Mouse (Mus musculus) liver, embryonic 12.5 days (tissue): ENCODE data around the gene Nfe2l2. TPM values are rescaled to one million over a fixed set of nuclear protein-coding genes. Genes with fewer than 3 reads are reported as not detected.

ENCODE experiments used
- ATAC-seq: fragments of 200-750 bp; cut with Nextera tagmentation; 2 replicates; pipeline ENCODE4 v1.8.0; 2017; ENCODE audit warnings: moderate number of reproducible peaks, mild to moderate bottlenecking, moderate library complexity
- H3K27ac ChIP-seq: fragments of 300-500 bp; sonication (generic); 2 replicates; pipeline ENCODE4 v1.5.1; 2016; ENCODE audit warnings: mild to moderate bottlenecking
- H3K27me3 ChIP-seq: fragments of 300-500 bp; sonication (generic); replicated peaks from 2 replicates; pipeline ENCODE4 v1.6.1; 2016; ENCODE audit warnings: mild to moderate bottlenecking, moderate library complexity
- H3K36me3 ChIP-seq: fragments of 300-500 bp; sonication (generic); 2 replicates; pipeline ENCODE4 v1.6.1; 2016; ENCODE audit warnings: mild to moderate bottlenecking, moderate library complexity
- H3K4me1 ChIP-seq: fragments of 300-500 bp; sonication (generic); 2 replicates; pipeline ENCODE4 v1.6.1; 2016
- H3K4me2 ChIP-seq: fragments of 300-500 bp; sonication (generic); 2 replicates; pipeline ENCODE4 v1.6.1; 2016; ENCODE audit warnings: mild to moderate bottlenecking, moderate library complexity
- H3K4me3 ChIP-seq: fragments of 300-500 bp; sonication (generic); 2 replicates; pipeline ENCODE4 v1.5.1; 2016; ENCODE audit warnings: mild to moderate bottlenecking, moderate library complexity
- H3K9ac ChIP-seq: fragments of 300-500 bp; sonication (generic); 2 replicates; pipeline ENCODE4 v1.6.1; 2016; ENCODE audit warnings: mild to moderate bottlenecking, moderate library complexity
- H3K9me3 ChIP-seq: fragments of 300-500 bp; sonication (generic); replicated peaks from 2 replicates; pipeline ENCODE4 v1.6.1; 2016; ENCODE audit warnings: mild to moderate bottlenecking, moderate library complexity
- WGBS: fragments of 180-500 bp; shearing (Covaris S2); methylation state at CpG from one replicate; pipeline ENCODE4 v1.1.7; 2016; ENCODE audit not compliant: insufficient replicate concordance; 5-methylcytosine and 5-hydroxymethylcytosine counted together
- polyA plus RNA-seq: library from polyadenylated mRNA; unstranded; fragments of >200 nt; fragmentation: Nextera tagmentation; extraction: Ambion mirVana; gene quantifications from 2 replicates; pipeline ENCODE4 v1.2.1, GENCODE M21; 2016

The Nfe2l2 gene
- polyA plus RNA-seq, 1 experiment from 2014 or later, result 53.1 TPM

GRCm38 (mm10) chr2:75730052-75730451, 25.6 kb upstream of the Nfe2l2 start:
- no peak overlapping the region for H3K4me3 ChIP-seq
- WGBS, result 72% methylated on average over 10 of the region's 10 CpGs
- no peak overlapping the region for H3K9ac ChIP-seq
- H3K36me3 ChIP-seq, result no peaks in the 10 kb centered on the region
- no peak overlapping the region for H3K27ac ChIP-seq
- no peaks in the 10 kb centered on the region for H3K27me3 ChIP-seq
- no peak overlapping the region for H3K4me2 ChIP-seq
- ATAC-seq, result no peak
- H3K9me3 ChIP-seq, result no peaks in the 10 kb centered on the region
- H3K4me1 ChIP-seq, result peaks cover 10% of the 10 kb centered on the region

- no peak for ATAC-seq
- 63% methylated on average over 5 of the region's 5 CpGs for WGBS
- Histone ChIP-seq H3K9me3 (0 out of 2 replicates have a peak, but pooled peaks cover 4% of the 10 kb centered on the region), H3K4me2 (no peak overlapping the region), H3K4me1 (no peaks in the 10 kb centered on the region), H3K27ac (no peak overlapping the region), H3K27me3 (no peaks in the 10 kb centered on the region), H3K9ac (no peak overlapping the region), H3K36me3 (no peaks in the 10 kb centered on the region), H3K4me3 (no peak overlapping the region)
Measured at GRCm38 (mm10) chr2:75724863-75725445, 20.5 kb upstream of the Nfe2l2 start.

DNA sequence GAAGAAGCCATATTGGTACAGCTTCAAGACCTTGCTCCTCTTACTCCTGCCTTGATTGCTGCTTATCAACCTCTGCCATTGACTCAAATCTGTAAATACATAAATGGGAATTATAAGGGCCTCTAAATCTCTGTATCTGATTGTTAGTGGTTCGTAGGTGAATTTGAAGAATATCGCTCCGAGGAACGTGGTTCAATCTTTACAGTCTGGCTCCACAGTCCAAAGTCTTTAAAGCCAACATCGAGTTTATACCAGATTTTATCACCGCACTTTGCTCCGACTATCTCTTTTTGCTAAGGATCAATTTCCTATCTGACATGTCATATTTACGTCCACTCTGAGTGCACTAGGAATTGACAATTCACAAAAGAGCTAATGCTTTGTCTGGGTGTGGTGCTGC, 19.0 kb upstream of the Nfe2l2 start:
- 0 out of 2 replicates have a peak, but pooled peaks cover 4% of the 10 kb centered on the region for H3K9me3 ChIP-seq
- no peak overlapping the region for H3K4me2 ChIP-seq
- WGBS, result 85% methylated on average over 8 of the region's 8 CpGs
- no peak overlapping the region for H3K9ac ChIP-seq
- H3K4me3 ChIP-seq, result no peak overlapping the region
- no peak overlapping the region for H3K27ac ChIP-seq
- H3K36me3 ChIP-seq, result no peaks in the 10 kb centered on the region
- H3K27me3 ChIP-seq, result no peaks in the 10 kb centered on the region
- H3K4me1 ChIP-seq, result 0 out of 2 replicates have a peak, but pooled peaks cover 5% of the 10 kb centered on the region
- no peak for ATAC-seq

DNA sequence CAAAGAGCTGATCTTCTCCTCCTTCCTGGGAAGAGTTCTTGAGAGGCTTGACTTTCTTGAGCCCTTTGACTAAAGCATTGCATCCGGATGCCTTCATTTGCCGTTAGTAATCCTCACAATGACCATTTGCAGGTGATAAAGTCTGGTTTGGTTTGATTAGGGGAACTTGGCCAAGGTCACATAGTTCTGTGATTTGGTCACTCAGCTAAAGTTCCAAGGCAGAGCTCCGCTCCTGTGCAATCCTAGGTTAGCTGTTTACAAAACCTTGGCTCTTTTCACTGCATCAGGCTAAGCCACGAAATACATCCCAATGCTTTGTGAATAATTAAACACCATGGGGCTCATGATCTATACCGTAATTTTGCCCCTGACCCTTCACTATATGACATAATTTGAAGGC, 18.5 kb upstream of the Nfe2l2 start:
- Histone ChIP-seq H3K27ac (no peak overlapping the region), H3K9ac (no peak overlapping the region), H3K36me3 (no peaks in the 10 kb centered on the region), H3K27me3 (no peaks in the 10 kb centered on the region), H3K4me3 (no peak overlapping the region), H3K4me1 (0 out of 2 replicates have a peak, but pooled peaks cover 5% of the 10 kb centered on the region), H3K4me2 (no peak overlapping the region), H3K9me3 (0 out of 2 replicates have a peak, but pooled peaks cover 4% of the 10 kb centered on the region)
- no peak for ATAC-seq
- 60% methylated on average over 5 of the region's 5 CpGs for WGBS

DNA sequence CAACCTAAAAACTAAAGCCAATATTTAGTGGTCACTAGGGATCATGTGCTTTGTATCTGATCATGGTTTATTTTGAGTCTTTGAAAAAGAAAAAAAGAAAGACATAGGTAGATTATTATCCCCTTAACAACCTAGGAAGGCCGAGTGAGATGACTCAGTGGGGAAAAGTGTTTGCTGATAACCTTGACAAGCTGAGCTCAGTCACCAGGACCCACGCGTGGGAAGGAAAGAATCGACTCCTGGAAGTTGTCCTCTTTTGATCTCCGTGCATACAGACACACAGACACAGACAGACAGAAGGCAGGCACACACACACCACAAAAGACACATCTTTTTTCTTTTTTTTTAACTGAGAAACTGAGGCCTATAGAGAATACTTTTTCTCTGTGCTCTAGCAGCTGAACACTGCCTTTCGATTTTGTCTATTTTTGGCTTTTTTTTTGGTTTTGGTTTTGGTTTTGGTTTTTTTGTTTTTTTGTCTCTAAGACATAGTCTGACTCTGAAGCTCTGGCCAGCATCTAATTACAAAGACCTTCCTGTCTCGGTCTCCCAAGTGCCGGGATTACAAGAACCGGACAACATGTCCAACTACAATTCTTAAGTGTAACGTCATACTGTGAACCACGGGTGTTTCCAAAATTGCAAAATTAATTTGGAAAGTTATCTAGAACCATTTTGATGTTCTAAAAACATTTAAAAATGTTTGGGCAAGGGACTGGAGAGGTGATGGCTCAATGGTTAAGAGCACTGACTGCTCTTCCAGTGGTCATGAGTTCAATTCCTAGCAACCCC, 16.0 kb upstream of the Nfe2l2 start:
- Histone ChIP-seq H3K4me3 (no peak overlapping the region), H3K9ac (no peak overlapping the region), H3K36me3 (no peaks in the 10 kb centered on the region), H3K4me1 (peaks cover 14% of the 10 kb centered on the region; the same call in 1 of the 2 replicates), H3K4me2 (no peak overlapping the region), H3K27me3 (no peaks in the 10 kb centered on the region), H3K9me3 (0 out of 2 replicates have a peak, but pooled peaks cover 4% of the 10 kb centered on the region), H3K27ac (no peak overlapping the region)
- 61% methylated on average over 11 of the region's 11 CpGs for WGBS
- ATAC-seq, result no peak

DNA sequence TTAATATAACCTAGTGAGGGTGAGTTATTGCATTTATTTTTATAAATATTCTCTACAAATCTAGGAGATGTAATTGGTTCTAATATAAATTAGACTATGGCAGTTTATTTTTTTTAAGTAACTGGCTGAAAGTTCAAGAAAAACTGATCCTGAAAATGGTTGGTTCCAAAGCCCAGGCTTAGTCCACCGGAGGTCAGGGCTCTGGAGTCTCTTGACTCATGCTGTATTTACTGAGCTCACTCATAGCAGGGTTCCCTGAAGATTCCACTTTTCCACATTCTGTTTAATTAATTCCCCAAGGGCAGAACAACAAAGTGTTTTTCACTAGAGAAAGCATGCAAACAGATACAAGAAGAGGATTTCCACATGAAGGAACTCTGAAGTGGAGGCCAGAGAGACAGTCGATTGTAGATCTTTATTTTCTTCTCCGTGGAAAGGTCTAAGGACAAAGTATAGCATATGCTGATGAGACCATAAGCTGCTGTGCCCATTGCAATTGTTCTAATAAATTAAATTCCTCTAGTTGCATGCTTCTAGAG, 15.0 kb upstream of the Nfe2l2 start:
- Histone ChIP-seq H3K4me3 (no peak overlapping the region), H3K9me3 (0 out of 2 replicates have a peak, but pooled peaks cover 4% of the 10 kb centered on the region), H3K36me3 (no peaks in the 10 kb centered on the region), H3K27me3 (no peaks in the 10 kb centered on the region), H3K4me1 (peaks cover 14% of the 10 kb centered on the region; the same call in 1 of the 2 replicates), H3K4me2 (no peak overlapping the region), H3K27ac (no peak overlapping the region), H3K9ac (no peak overlapping the region)
- ATAC-seq, result no peak
- WGBS, result 66% methylated on average over 3 of the region's 3 CpGs

DNA sequence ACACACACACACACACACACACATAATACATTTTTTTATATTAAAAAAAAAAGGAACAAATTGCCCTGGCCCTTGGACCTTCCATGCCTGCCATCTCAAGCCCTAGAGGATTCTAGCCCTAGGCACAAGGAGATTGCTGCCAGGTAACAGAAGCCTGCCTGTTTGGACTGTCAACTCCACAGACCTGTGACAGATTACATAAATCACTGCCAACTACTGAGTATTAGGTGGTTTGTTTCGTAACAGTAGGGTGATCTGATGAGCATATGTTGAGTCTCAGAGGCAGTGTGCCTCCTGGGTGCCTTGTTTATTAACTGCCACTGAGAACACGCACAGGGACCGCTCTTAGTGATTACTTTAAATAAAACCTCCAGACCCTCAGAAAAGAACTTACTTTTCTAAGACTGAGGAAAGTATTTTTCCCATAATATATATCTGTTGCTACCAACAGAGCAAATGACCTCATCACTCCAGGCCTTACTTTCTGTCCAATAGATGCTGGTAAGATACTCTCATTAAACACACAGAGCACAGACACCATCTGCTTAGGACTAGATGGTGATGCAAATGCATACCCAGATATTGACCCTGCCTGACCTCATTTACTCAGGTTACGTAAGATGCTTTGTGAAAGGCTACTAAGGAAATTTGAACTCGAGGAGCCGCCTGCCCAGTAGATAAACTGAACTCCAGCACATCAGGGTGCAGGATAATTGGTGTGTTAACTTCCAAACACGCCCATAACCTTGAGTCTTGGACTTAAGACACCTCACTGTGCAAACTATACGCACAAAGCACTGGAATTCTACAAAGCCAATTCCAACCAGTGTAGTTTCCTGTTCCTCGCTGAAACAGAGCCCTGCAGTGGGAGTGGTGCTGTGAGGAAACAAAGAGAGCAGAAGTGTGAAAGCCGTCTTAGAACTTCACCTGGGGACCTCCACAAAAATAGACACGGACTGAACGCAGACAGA, 11.9 kb upstream of the Nfe2l2 start:
- Histone ChIP-seq H3K9me3 (no peaks in the 10 kb centered on the region), H3K4me1 (peaks cover 14% of the 10 kb centered on the region; the same call in 1 of the 2 replicates), H3K27ac (no peak overlapping the region), H3K36me3 (no peaks in the 10 kb centered on the region), H3K4me3 (no peak overlapping the region), H3K9ac (no peak overlapping the region), H3K27me3 (no peaks in the 10 kb centered on the region), H3K4me2 (no peak overlapping the region)
- WGBS, result 64% methylated on average over 12 of the region's 12 CpGs
- ATAC-seq, result 0 out of 2 replicates have a peak, but pooled peaks have one; percentile 40

DNA sequence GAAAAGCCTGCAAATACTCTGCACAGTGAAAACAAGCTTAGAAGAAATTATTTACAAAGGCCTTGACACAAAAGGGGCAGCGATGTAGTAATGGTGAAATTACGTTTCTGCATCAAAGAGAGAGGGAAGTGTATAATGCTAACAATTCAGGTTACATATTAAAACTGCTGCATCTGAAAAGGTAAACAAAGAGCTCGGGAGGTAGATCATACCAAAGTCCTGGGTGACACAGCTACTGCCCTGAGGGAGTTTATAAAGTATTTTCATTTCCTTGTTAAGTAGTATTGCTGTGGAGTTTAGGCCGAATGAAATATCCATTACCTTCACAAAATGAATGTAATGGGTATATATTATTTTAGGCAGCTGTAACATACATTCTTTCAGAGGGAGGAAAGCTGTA, 10.3 kb upstream of the Nfe2l2 start:
- Histone ChIP-seq H3K4me2 (no peak overlapping the region), H3K36me3 (no peaks in the 10 kb centered on the region), H3K9ac (no peak overlapping the region), H3K9me3 (no peaks in the 10 kb centered on the region), H3K4me3 (no peak overlapping the region), H3K27ac (no peak overlapping the region), H3K27me3 (no peaks in the 10 kb centered on the region), H3K4me1 (peaks cover 14% of the 10 kb centered on the region; the same call in 1 of the 2 replicates)
- ATAC-seq, result no peak
- WGBS, result 65% methylated on average over 4 of the region's 4 CpGs

DNA sequence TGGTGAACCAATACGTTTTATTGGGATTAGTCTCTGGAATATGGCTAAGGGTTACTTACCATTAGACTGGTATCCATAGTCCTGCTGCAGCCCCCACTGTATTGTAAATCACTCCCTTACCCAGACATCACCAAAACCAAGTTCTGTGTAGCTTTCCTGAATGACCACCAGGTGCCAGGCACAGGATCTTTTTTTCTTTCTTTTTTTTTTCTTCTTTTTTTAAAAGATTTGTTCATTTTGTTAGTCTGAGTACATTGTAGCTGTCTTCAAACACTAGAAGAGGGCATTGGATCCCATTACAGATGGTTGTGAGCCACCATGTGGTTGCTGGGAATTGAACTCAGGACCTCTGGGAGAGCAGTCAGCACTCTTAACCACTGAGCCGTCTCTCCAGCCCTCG, 8.6 kb upstream of the Nfe2l2 start:
- Histone ChIP-seq H3K27ac (no peak overlapping the region), H3K36me3 (peaks cover 6% of the 10 kb centered on the region), H3K9ac (no peak overlapping the region), H3K27me3 (no peaks in the 10 kb centered on the region), H3K4me2 (no peak overlapping the region), H3K4me1 (peaks cover 16% of the 10 kb centered on the region), H3K9me3 (0 out of 2 replicates have a peak, but pooled peaks cover 4% of the 10 kb centered on the region), H3K4me3 (no peak overlapping the region)
- no peak for ATAC-seq
- 83% methylated on average over 3 of the region's 3 CpGs for WGBS

GRCm38 (mm10) chr2:75707420-75707819, 3.0 kb upstream of the Nfe2l2 start:
- Histone ChIP-seq H3K4me1 (peaks cover 41% of the 10 kb centered on the region), H3K27ac (no peak overlapping the region), H3K9me3 (0 out of 2 replicates have a peak, but pooled peaks cover 4% of the 10 kb centered on the region), H3K9ac (no peak overlapping the region), H3K4me2 (no peak overlapping the region), H3K36me3 (peaks cover 6% of the 10 kb centered on the region), H3K4me3 (no peak overlapping the region), H3K27me3 (no peaks in the 10 kb centered on the region)
- ATAC-seq, result no peak
- WGBS, result 9% methylated on average over 1 of the region's 1 CpGs

- Histone ChIP-seq H3K9ac (peak overlapping the region; percentile 96), H3K4me2 (peak overlapping the region; percentile 71), H3K9me3 (0 out of 2 replicates have a peak, but pooled peaks cover 4% of the 10 kb centered on the region), H3K27me3 (no peaks in the 10 kb centered on the region), H3K27ac (peak overlapping the region; percentile 99), H3K36me3 (peaks cover 6% of the 10 kb centered on the region), H3K4me1 (peaks cover 51% of the 10 kb centered on the region), H3K4me3 (peak overlapping the region; percentile 24)
- no peak for ATAC-seq
- WGBS, result 55% methylated on average over 5 of the region's 5 CpGs
Measured at GRCm38 (mm10) chr2:75706435-75706834, 2.0 kb upstream of the Nfe2l2 start.
